Mouse (Mus musculus): ENCODE data around the gene Pgam5.

GRCm38 (mm10) chr5:110230780-110231461 lies 38.8 kb downstream of the Pgam5 start, which contains the start of gene Ankle2:
- TF ChIP-seq CTCF (IDR thresholded peaks at IDR 0.05; ENCODE audit: borderline replicate concordance, control insufficient read depth, extremely low read depth, insufficient read depth, low read length, poor library complexity) (peak; percentile 30; the same call in 1 of the 2 replicates), POLR2A (IDR thresholded peaks at IDR 0.05; ENCODE audit: control insufficient read depth, extremely low read depth, insufficient read depth, low read length, poor library complexity) (peak; percentile 84)
